Mouse (Mus musculus) kidney, embryonic 14.5 days (tissue): ENCODE measurements around the gene Cyp26c1. TPM values are rescaled to one million over a fixed set of nuclear protein-coding genes. Genes with fewer than 3 reads are reported as not detected.

ENCODE experiments used
- ATAC-seq: fragments of 200-750 bp; cut with Nextera tagmentation; 2 replicates; pipeline ENCODE4 v1.8.0; 2017; ENCODE audit warnings: moderate number of reproducible peaks, mild to moderate bottlenecking, moderate TSS enrichment, moderate library complexity; ENCODE audit not compliant: low FRiP score, low TSS enrichment
- H3K27ac ChIP-seq: fragments of 300-500 bp; sonication (generic); 2 replicates; pipeline ENCODE4 v1.5.1; 2014; ENCODE audit warnings: low read depth, mild to moderate bottlenecking, low read length, moderate library complexity, mixed read lengths
- H3K27me3 ChIP-seq: fragments of 300-500 bp; sonication (generic); 2 replicates; pipeline ENCODE4 v1.6.1; 2014; ENCODE audit warnings: mild to moderate bottlenecking, low read length; ENCODE audit not compliant: control insufficient read depth, insufficient read depth
- H3K36me3 ChIP-seq: fragments of 300-500 bp; sonication (generic); 2 replicates; pipeline ENCODE4 v1.6.1; 2014; ENCODE audit warnings: low read length, mixed read lengths; ENCODE audit not compliant: control insufficient read depth, insufficient read depth
- H3K4me1 ChIP-seq: fragments of 300-500 bp; sonication (generic); 2 replicates; pipeline ENCODE4 v1.6.1; 2014; ENCODE audit warnings: low read length, mixed read lengths; ENCODE audit not compliant: control insufficient read depth, insufficient read depth
- H3K4me2 ChIP-seq: fragments of 300-500 bp; sonication (generic); replicated peaks from 2 replicates; pipeline ENCODE4 v1.6.1; 2014; ENCODE audit warnings: low read depth, mild to moderate bottlenecking, low read length
- H3K4me3 ChIP-seq: fragments of 300-500 bp; sonication (generic); 2 replicates; pipeline ENCODE4 v1.5.1; 2014; ENCODE audit warnings: mild to moderate bottlenecking, low read length
- H3K9ac ChIP-seq: fragments of 300-500 bp; sonication (generic); 2 replicates; pipeline ENCODE4 v1.6.1; 2014; ENCODE audit warnings: low read depth, mild to moderate bottlenecking, low read length, moderate library complexity
- H3K9me3 ChIP-seq: fragments of 300-500 bp; sonication (generic); 2 replicates; pipeline ENCODE4 v1.6.1; 2016; ENCODE audit warnings: low read length; ENCODE audit not compliant: control insufficient read depth
- WGBS: fragments of 180-500 bp; shearing (Covaris S2); extraction: QIAGEN DNeasy Blood & Tissue Kit; methylation state at CpG from one replicate; pipeline ENCODE4 v1.1.7; 2014; 5-methylcytosine and 5-hydroxymethylcytosine counted together
- polyA plus RNA-seq: library from polyadenylated mRNA; unstranded; fragments of >200 nt; fragmentation: Nextera tagmentation; extraction: Ambion mirVana; gene quantifications from 2 replicates; pipeline ENCODE4 v1.2.1, GENCODE M21; 2014

Cyp26c1 gene
- polyA plus RNA-seq, 1 experiment from 2014 or later, result not detected

DNA sequence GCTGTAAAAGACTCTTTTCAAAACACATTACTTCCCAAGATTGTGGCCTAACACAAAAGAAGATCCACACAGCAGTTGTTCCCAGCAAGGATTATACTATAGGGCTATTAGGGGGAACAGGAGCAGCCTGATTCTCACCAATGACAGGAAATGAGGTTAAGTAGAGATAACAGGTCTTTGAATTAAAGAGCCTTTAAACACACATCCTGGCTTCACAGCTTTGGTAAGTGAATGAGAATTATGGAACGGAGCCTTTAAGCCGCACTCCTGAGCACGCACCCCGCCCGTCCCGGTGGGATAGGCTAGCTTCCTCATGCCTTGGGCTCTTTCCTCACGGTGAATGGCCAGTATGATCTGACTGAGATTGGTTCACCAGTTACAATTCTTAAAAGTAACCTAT, 54.7 kb downstream of the Cyp26c1 start:
- 21% methylated on average over 7 of the region's 7 CpGs for WGBS

More for the DNA sequence above, 54.7 kb downstream of the Cyp26c1 start:
- no peaks in the 10 kb centered on the region for H3K36me3 ChIP-seq
- no peaks in the 10 kb centered on the region for H3K4me1 ChIP-seq
- H3K27ac ChIP-seq, result no peak overlapping the region
- no peak for ATAC-seq
- no peak overlapping the region for H3K9ac ChIP-seq
- no peak overlapping the region for H3K4me3 ChIP-seq
- H3K27me3 ChIP-seq, result no peaks in the 10 kb centered on the region
- no peak overlapping the region for H3K4me2 ChIP-seq
- H3K9me3 ChIP-seq, result no peaks in the 10 kb centered on the region

Other genes starting within 250 kb of the Cyp26c1 start
- 14.2 and 26.8 TPM in 2 replicates for gene Exoc6, start 135.2 kb upstream of the Cyp26c1 start, polyA plus RNA-seq
- 2.3 and 3.5 TPM in 2 replicates for gene Cyp26a1, start 12.2 kb downstream of the Cyp26c1 start, polyA plus RNA-seq